Mouse (Mus musculus) CH12F3 (cell line): ENCODE measurements around the gene Gm20518.

Experiments used
- in situ Hi-C: fragments of 300-500 bp; cut with MboI; formaldehyde crosslinking; loops from 2 replicates; pipeline ENCODE4 v1.14.3; 2020; ENCODE audit warnings: low sequenced_read_pairs

Gm20518 gene

GRCm38 (mm10) chr16:17891567-17891959 is at the start of gene Gm20518:
TSS of gene Gm20518 (minus strand) at chr16:17891671.
- in situ Hi-C loops, result no loop called here

- in situ Hi-C loops, result no loop called here
These were observed 47.8 kb upstream of the Gm20518 start for GRCm38 (mm10) chr16:17939255-17939751.

- in situ Hi-C loops, result no loop called here
These were observed 47.4 kb upstream of the Gm20518 start for GRCm38 (mm10) chr16:17938821-17939220.

GRCm38 (mm10) chr16:17938187-17938586 is 46.7 kb upstream of the Gm20518 start:
- in situ Hi-C loops, result no loop called here

GRCm38 (mm10) chr16:17936776-17937175 is 45.3 kb upstream of the Gm20518 start:
- in situ Hi-C loops, result no loop called here

GRCm38 (mm10) chr16:17934445-17934910 is 43.0 kb upstream of the Gm20518 start:
- in situ Hi-C loops, result no loop called here

- in situ Hi-C loops, result no loop called here
These were observed 42.3 kb upstream of the Gm20518 start for GRCm38 (mm10) chr16:17933594-17934444.

GRCm38 (mm10) chr16:17931906-17932460 is 40.5 kb upstream of the Gm20518 start:
- in situ Hi-C loops, result no loop called here

GRCm38 (mm10) chr16:17929631-17930030 is 38.2 kb upstream of the Gm20518 start:
- in situ Hi-C loops, result no loop called here

GRCm38 (mm10) chr16:17929211-17929610 is 37.7 kb upstream of the Gm20518 start:
- in situ Hi-C loops, result no loop called here

- in situ Hi-C loops, result no loop called here
These were observed 37.2 kb upstream of the Gm20518 start for GRCm38 (mm10) chr16:17928627-17929104.

GRCm38 (mm10) chr16:17928087-17928580 is 36.7 kb upstream of the Gm20518 start, which contains the start of gene Slc25a1:
TSS of gene Slc25a1 (minus strand) at chr16:17928219.
- in situ Hi-C loops, result no loop called here

- in situ Hi-C loops, result no loop called here
These were observed 36.0 kb upstream of the Gm20518 start for GRCm38 (mm10) chr16:17927351-17928082.

- in situ Hi-C loops, result no loop called here
These were observed 30.7 kb upstream of the Gm20518 start for GRCm38 (mm10) chr16:17922163-17922538.

- in situ Hi-C loops, result no loop called here
These were observed 30.1 kb upstream of the Gm20518 start for GRCm38 (mm10) chr16:17921325-17922162.

GRCm38 (mm10) chr16:17920586-17920985 is 29.1 kb upstream of the Gm20518 start:
- in situ Hi-C loops, result no loop called here

- in situ Hi-C loops, result no loop called here
These were observed 23.1 kb upstream of the Gm20518 start, which contains the start of gene Gsc2 for GRCm38 (mm10) chr16:17914307-17915249. TSS of gene Gsc2 (minus strand) at chr16:17915059.

GRCm38 (mm10) chr16:17911052-17911595 is 19.7 kb upstream of the Gm20518 start, which contains the start of gene Ess2:
TSS of gene Ess2 (minus strand) at chr16:17911348.
- in situ Hi-C loops, result no loop called here

GRCm38 (mm10) chr16:17898462-17898861 is 7.0 kb upstream of the Gm20518 start, which contains the start of the genes Dgcr2 and Tssk2:
TSS of gene Dgcr2 (minus strand) at chr16:17898562.
TSS of gene Tssk2 (plus strand) at chr16:17898637.
- in situ Hi-C loops, result no loop called here
